Mouse (Mus musculus): ENCODE results near the gene Alkbh6.

GRCm38 (mm10) chr7:30347828-30348227, 39.3 kb downstream of the Alkbh6 start:
- TF ChIP-seq POLR2A (IDR thresholded peaks at IDR 0.05; ENCODE audit: control insufficient read depth in 1 of 2, insufficient read depth in 1 of 2, low read depth in 1 of 2, low read length in 2 of 2, poor library complexity in 1 of 2) (no peak), POLR2AphosphoS5 (IDR thresholded peaks at IDR 0.05; ENCODE audit: borderline replicate concordance, low read depth, low read length) (no peak), MEF2A (IDR thresholded peaks at IDR 0.05; ENCODE audit: extremely low read depth, insufficient replicate concordance, low read depth, low read length, poor library complexity, severe bottlenecking) (no peak), UBTF (IDR thresholded peaks at IDR 0.05; ENCODE audit: borderline replicate concordance, insufficient read depth, low read depth, low read length) (no peak), CTCF (IDR thresholded peaks at IDR 0.05 in 2 of 3, conservative IDR thresholded peaks at IDR 0.05 in 1 of 3; ENCODE audit: control insufficient read depth in 1 of 3, insufficient read depth in 1 of 3, low read depth in 2 of 3, low read length in 3 of 3, poor library complexity in 1 of 3, severe bottlenecking in 1 of 3) (peak; percentile 80 to 96 (median 83)), ZC3H11A (IDR thresholded peaks at IDR 0.05; ENCODE audit: low read depth, low read length) (peak; percentile 55), SIN3A (IDR thresholded peaks at IDR 0.05; ENCODE audit: low read length) (peak; percentile 17; the same call in 1 of the 2 replicates), USF2 (IDR thresholded peaks at IDR 0.05; ENCODE audit: borderline replicate concordance in 1 of 2, insufficient read depth in 1 of 2, low read depth in 1 of 2, low read length in 2 of 2) (no peak), E2F4 (IDR thresholded peaks at IDR 0.05; ENCODE audit: borderline replicate concordance, low read depth, low read length) (no peak), ZNF384 (IDR thresholded peaks at IDR 0.05; ENCODE audit: low read depth, low read length) (no peak)

Data from MEL (cell line).